Mouse (Mus musculus) skeletal muscle tissue, postnatal 0 days (tissue): ENCODE measurements around the gene 1810030O07Rik. TPM values are rescaled to one million over a fixed set of nuclear protein-coding genes. Genes with fewer than 3 reads are reported as not detected.

Source experiments
- polyA plus RNA-seq: library from polyadenylated mRNA; unstranded; fragments of >200 nt; fragmentation: Nextera tagmentation; extraction: Ambion mirVana; gene quantifications from 2 replicates; pipeline ENCODE4 v1.2.1, GENCODE M21; 2015

The 1810030O07Rik gene
- 12.9 and 14.2 TPM in 2 replicates for polyA plus RNA-seq

GRCm38 (mm10) chrX:12673054-12673775 is at the start of gene 1810030O07Rik:
1810030O07Rik (minus strand) TSS chrX:12673668.

Other genes with a start within 250 kb of the 1810030O07Rik start
- gene Atp6ap2, start 85.9 kb downstream of the 1810030O07Rik start, polyA plus RNA-seq = 26.4 and 31.7 TPM in 2 replicates
- gene Med14, start 88.4 kb upstream of the 1810030O07Rik start, polyA plus RNA-seq = 9.7 and 11.2 TPM in 2 replicates